Mouse (Mus musculus) liver, embryonic 16.5 days (tissue): ENCODE measurements at regions not wholly inside any gene's neighbourhood (a gene's known extent, or its start where the extent isn't known, plus 50 kb on each side); places are given as distances from the start of the nearest gene placed in this dataset.

Experiments
- ATAC-seq: fragments of 200-750 bp; cut with Nextera tagmentation; 2 replicates; pipeline ENCODE4 v1.8.0; 2017; ENCODE audit warnings: low read depth, mild to moderate bottlenecking, moderate number of reproducible peaks, moderate library complexity
- H3K27ac ChIP-seq: fragments of 300-500 bp; sonication (generic); 2 replicates; pipeline ENCODE4 v1.5.1; 2014; ENCODE audit warnings: mild to moderate bottlenecking, low read length
- H3K27me3 ChIP-seq: fragments of 300-500 bp; sonication (generic); 2 replicates; pipeline ENCODE4 v1.6.1; 2014; ENCODE audit warnings: low read depth, low read length, mixed read lengths; ENCODE audit not compliant: control insufficient read depth, insufficient read depth
- H3K36me3 ChIP-seq: fragments of 300-500 bp; sonication (generic); 2 replicates; pipeline ENCODE4 v1.6.1; 2014; ENCODE audit warnings: mild to moderate bottlenecking; ENCODE audit not compliant: control insufficient read depth, insufficient read depth
- H3K4me1 ChIP-seq: fragments of 300-500 bp; sonication (generic); 2 replicates; pipeline ENCODE4 v1.6.1; 2014; ENCODE audit warnings: low read depth, low read length, mixed read lengths; ENCODE audit not compliant: control insufficient read depth
- H3K4me2 ChIP-seq: fragments of 300-500 bp; sonication (generic); 2 replicates; pipeline ENCODE4 v1.6.1; 2014; ENCODE audit warnings: low read depth, low read length, mixed read lengths
- H3K4me3 ChIP-seq: fragments of 300-500 bp; sonication (generic); 2 replicates; pipeline ENCODE4 v1.5.1; 2014; ENCODE audit warnings: low read depth, mild to moderate bottlenecking, low read length
- H3K9ac ChIP-seq: fragments of 300-500 bp; sonication (generic); 2 replicates; pipeline ENCODE4 v1.6.1; 2014; ENCODE audit warnings: low read depth, low read length
- H3K9me3 ChIP-seq: fragments of 300-500 bp; sonication (generic); replicated peaks from 2 replicates; pipeline ENCODE4 v1.6.1; 2016; ENCODE audit warnings: low read length; ENCODE audit not compliant: control insufficient read depth
- WGBS: fragments of 180-500 bp; shearing (Covaris S2); extraction: QIAGEN DNeasy Blood & Tissue Kit; methylation state at CpG from one replicate; pipeline ENCODE4 v1.1.7; 2014; ENCODE audit not compliant: insufficient replicate concordance; 5-methylcytosine and 5-hydroxymethylcytosine counted together

- Histone ChIP-seq H3K36me3 (no peaks in the 10 kb centered on the region), H3K9ac (no peak overlapping the region), H3K9me3 (no peaks in the 10 kb centered on the region), H3K4me3 (no peak overlapping the region), H3K4me1 (no peaks in the 10 kb centered on the region), H3K27me3 (no peaks in the 10 kb centered on the region), H3K4me2 (no peak overlapping the region), H3K27ac (no peak overlapping the region)
- ATAC-seq, result no peak
- 9% methylated on average over 3 of the region's 3 CpGs for WGBS
Observed at GRCm38 (mm10) chr4:45719564-45719963, 79.3 kb upstream of the Aldh1b1 start.

DNA sequence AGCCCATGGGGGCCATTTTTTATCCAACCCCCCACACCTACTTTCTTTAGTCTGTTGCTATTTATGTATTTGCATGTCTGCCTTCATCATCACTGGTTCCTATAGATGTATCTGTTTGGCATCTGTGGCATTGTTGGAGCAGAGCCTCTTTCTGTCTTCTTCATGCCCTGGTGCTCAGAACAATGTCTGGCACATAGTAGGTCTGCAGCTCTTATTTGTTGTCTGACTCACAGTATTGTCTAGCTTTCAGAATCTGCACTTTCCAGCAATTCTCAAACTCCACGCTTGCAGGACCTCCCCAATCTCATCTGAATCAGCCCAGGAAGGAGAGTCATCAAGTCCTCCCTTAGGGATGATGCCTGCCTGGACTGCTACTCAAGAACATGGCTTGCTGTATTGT, 82.9 kb upstream of the Aldh1b1 start:
- Histone ChIP-seq H3K4me1 (no peaks in the 10 kb centered on the region), H3K36me3 (no peaks in the 10 kb centered on the region), H3K4me3 (no peak overlapping the region), H3K27me3 (no peaks in the 10 kb centered on the region), H3K4me2 (no peak overlapping the region), H3K9ac (no peak overlapping the region), H3K9me3 (no peaks in the 10 kb centered on the region), H3K27ac (no peak overlapping the region)
- ATAC-seq, result no peak
- WGBS, result 45% methylated on average over 1 of the region's 1 CpGs

DNA sequence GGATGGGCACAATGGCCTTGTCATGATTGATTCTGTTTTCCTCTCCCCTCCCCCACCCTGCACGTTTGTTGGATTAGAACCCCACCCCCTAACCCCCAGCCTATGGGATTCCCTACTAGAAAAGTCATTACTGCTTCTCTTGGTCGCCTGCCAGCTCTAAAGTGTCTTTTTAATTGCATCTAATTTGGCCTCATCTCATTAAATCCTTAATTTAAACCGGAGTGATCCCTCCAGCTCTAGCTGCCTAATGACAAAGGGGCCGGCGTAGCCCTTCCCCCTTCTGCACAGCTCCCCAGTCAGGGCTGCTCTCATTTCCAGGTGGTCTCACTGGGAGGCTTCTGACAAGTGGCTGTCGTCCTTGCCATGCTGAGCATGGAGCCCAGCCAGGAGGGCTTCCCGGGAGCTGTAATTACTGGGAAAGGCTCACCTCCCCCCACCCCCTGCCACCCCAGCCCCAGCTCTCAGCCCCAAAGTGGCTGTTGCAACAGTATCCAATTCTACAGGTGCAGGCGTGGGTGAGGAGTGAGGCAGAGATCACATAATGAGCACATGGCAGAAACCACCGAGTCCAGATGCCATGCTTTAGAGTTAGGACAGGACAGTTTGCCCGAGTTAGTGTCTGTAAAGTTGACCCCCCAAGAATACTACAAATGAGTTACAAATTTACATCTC, 84.8 kb upstream of the Aldh1b1 start:
- no peak overlapping the region for H3K9ac ChIP-seq
- H3K4me3 ChIP-seq, result no peak overlapping the region
- H3K27ac ChIP-seq, result no peak overlapping the region
- no peaks in the 10 kb centered on the region for H3K4me1 ChIP-seq
- no peak overlapping the region for H3K4me2 ChIP-seq
- no peaks in the 10 kb centered on the region for H3K9me3 ChIP-seq
- ATAC-seq, result no peak
- H3K36me3 ChIP-seq, result no peaks in the 10 kb centered on the region
- no peaks in the 10 kb centered on the region for H3K27me3 ChIP-seq
- WGBS, result 30% methylated on average over 10 of the region's 10 CpGs

GRCm38 (mm10) chr4:45713046-45713706, 85.6 kb upstream of the Aldh1b1 start:
- no peak for ATAC-seq
- no peak overlapping the region for H3K27ac ChIP-seq
- H3K4me2 ChIP-seq, result no peak overlapping the region
- WGBS, result 58% methylated on average over 8 of the region's 8 CpGs
- no peak overlapping the region for H3K4me3 ChIP-seq
- no peaks in the 10 kb centered on the region for H3K9me3 ChIP-seq
- no peaks in the 10 kb centered on the region for H3K36me3 ChIP-seq
- H3K9ac ChIP-seq, result no peak overlapping the region
- no peaks in the 10 kb centered on the region for H3K4me1 ChIP-seq
- no peaks in the 10 kb centered on the region for H3K27me3 ChIP-seq

DNA sequence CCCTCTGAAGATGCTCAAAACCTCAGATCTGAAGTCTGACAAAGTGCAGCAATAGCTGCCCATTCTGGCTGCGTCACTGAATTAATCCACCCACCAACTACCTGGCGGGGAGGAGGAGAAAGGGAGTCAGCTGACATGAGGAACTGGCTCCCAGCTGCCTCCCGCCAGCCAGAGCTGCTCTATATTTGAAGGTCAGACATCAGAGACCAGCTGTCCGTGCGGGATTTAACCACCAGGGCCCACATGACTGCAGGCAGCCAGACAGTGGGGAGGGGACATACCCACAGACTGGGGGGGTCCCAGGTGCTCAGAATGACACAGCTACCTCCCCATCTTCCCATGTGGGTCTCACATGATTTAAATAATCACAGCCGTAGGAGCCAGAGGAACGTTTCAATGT, 94.8 kb upstream of the Aldh1b1 start:
- Histone ChIP-seq H3K36me3 (no peaks in the 10 kb centered on the region), H3K4me3 (no peak overlapping the region), H3K4me2 (no peak overlapping the region), H3K27me3 (no peaks in the 10 kb centered on the region), H3K9ac (no peak overlapping the region), H3K27ac (no peak overlapping the region), H3K9me3 (no peaks in the 10 kb centered on the region), H3K4me1 (no peaks in the 10 kb centered on the region)
- no peak for ATAC-seq
- WGBS, result 40% methylated on average over 7 of the region's 7 CpGs

DNA sequence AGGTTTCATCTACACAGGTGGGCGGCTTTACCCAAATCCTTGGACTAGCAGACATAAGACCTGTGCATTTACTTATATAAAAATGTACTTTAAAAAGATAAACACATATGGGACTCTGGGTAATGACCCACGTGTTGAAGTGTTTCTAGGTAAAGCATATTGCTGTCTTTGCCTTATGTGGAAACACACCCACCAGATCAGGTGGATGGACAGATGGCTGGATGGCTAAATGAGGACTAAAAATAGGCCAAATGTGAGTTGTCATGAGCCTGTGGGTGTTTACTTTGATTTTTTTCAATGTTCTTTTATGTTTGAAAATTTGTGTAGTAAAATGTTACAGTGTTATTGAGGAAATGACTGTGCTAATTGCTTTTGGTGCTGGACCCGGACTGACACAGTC, 99.2 kb upstream of the Aldh1b1 start:
- 43% methylated on average over 3 of the region's 3 CpGs for WGBS
- Histone ChIP-seq H3K4me3 (no peak overlapping the region), H3K4me1 (no peaks in the 10 kb centered on the region), H3K4me2 (no peak overlapping the region), H3K36me3 (no peaks in the 10 kb centered on the region), H3K27me3 (no peaks in the 10 kb centered on the region), H3K27ac (no peak overlapping the region), H3K9me3 (no peaks in the 10 kb centered on the region), H3K9ac (no peak overlapping the region)
- no peak for ATAC-seq

DNA sequence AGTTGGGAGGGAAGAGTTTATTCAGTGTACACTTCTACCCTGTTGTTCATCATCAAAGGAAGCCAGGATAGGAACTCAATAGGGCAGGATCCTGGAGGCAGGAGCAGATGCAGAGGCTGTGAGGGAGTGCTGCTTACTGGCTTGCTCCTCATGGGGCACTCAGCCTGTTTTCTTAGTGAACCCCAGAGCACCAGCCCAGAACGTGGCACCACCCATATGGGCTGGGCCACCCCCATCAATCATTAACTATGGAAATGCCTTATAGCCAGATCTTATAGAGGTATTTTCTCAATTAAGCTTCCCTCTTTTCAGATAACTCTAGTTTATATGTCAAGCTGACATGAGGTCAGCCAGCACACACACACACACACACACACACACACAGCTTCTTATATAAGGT, 103.6 kb upstream of the Aldh1b1 start:
- Histone ChIP-seq H3K9me3 (no peaks in the 10 kb centered on the region), H3K4me3 (no peak overlapping the region), H3K27me3 (no peaks in the 10 kb centered on the region), H3K27ac (no peak overlapping the region), H3K4me2 (peak overlapping the region; percentile 12; the same call in 1 of the 2 replicates), H3K36me3 (no peaks in the 10 kb centered on the region), H3K4me1 (no peaks in the 10 kb centered on the region), H3K9ac (no peak overlapping the region)
- no peak for ATAC-seq
- 38% methylated on average over 1 of the region's 1 CpGs for WGBS

GRCm38 (mm10) chr4:45689991-45690916, 108.6 kb upstream of the Aldh1b1 start:
- H3K27me3 ChIP-seq, result no peaks in the 10 kb centered on the region; the same call in 1 of the 2 replicates
- H3K9me3 ChIP-seq, result no peaks in the 10 kb centered on the region
- H3K4me2 ChIP-seq, result no peak overlapping the region
- no peaks in the 10 kb centered on the region for H3K4me1 ChIP-seq
- WGBS, result 61% methylated on average over 12 of the region's 12 CpGs
- no peaks in the 10 kb centered on the region for H3K36me3 ChIP-seq
- H3K9ac ChIP-seq, result no peak overlapping the region
- no peak overlapping the region for H3K4me3 ChIP-seq
- ATAC-seq, result no peak
- H3K27ac ChIP-seq, result no peak overlapping the region

DNA sequence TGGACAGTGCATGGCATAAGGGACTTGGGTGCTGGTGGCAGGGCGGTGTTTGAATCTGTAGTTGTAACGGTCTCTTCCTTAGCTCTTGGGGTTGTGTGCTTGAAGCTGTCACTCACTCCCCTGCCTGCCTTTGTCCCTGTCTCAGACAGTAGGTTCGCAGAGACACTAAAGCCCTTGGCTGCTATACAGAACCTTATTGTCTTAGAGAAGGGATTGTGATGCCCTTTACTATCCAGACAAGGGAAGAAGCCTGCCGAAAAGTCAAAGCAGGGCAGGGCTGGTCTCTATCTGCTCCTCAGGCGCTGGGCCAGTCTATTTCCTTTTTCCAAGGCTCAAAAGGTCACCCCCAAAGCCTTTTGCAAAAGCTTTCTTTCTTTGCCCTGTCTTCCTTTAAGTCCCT, 109.2 kb upstream of the Aldh1b1 start:
- no peak overlapping the region for H3K27ac ChIP-seq
- H3K4me3 ChIP-seq, result no peak overlapping the region
- no peaks in the 10 kb centered on the region for H3K36me3 ChIP-seq
- H3K9ac ChIP-seq, result no peak overlapping the region
- WGBS, result 39% methylated on average over 5 of the region's 5 CpGs
- H3K9me3 ChIP-seq, result no peaks in the 10 kb centered on the region
- H3K4me1 ChIP-seq, result no peaks in the 10 kb centered on the region
- no peaks in the 10 kb centered on the region; the same call in 1 of the 2 replicates for H3K27me3 ChIP-seq
- no peak overlapping the region for H3K4me2 ChIP-seq
- no peak for ATAC-seq
